Mouse (Mus musculus): ENCODE measurements around the gene Galns.

- TF ChIP-seq POLR2A (IDR thresholded peaks at IDR 0.05; ENCODE audit: low read depth, low read length) = no peak
- TF ChIP-seq CTCF (IDR thresholded peaks at IDR 0.05; ENCODE audit: extremely low read depth, insufficient read length, insufficient replicate concordance, low read depth, low read length) = no peak
Measured at GRCm38 (mm10) chr8:122620446-122620845, 9.2 kb upstream of the Galns start.
